Comparison of ENCODE assay signal across 9 mouse cellular contexts in the genomic region with DNA sequence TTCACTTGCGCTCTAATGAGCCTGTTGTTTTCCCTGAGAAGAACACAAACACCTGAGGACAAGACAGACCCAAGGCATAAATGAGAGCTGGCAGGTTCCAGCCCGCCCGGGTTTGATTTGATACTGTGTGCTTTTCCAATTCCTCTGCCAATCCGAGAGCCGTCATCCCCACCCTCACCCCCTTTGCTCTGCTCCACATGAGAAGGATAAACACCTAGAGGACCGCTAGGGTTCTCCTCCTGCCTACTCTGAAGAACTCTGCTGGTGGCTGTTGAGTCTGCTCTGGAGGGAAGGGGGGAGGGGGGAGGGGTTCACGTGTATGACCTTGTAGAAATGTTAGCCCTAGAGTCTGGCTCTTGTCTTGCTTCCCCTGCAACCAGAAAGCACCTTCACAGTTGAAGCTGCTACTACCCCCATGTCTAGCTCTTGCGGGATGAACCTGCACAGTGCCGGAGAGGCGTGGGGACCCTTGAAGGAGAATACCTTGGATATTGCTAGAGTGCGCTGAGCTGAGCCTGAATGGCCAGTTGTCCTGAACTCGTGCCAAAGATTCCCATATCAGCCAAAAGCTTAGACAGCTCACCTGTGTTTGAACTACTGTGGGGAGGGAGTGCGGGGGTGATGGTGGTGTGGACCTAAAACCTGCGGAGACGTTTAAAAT.
DNase-seq lines count a peak whose midpoint lies in the region; ATAC-seq and TF ChIP-seq lines count a peak whose summit lies in the region.
"Had no signal": no experiment of that assay in that cellular context is flagged by ENCODE, and none has a peak within 500 bp of the region (broad histone marks: within the 10 kb centered on the region; RNA-seq: fewer than 3 reads in every experiment).

No protein-coding gene starts in this region.

- no peak for DNase-seq in forebrain, embryonic 11.5 days (ENCODE audit: low spot score)
- DNase-seq in forebrain, embryonic 10.5 days (ENCODE audit: extremely low spot score, low spot score) = no peak
- DNase-seq in lung, embryonic 14.5 days = peak; percentile 41
- no peak for DNase-seq in lung, postnatal 10 days
- no peak for DNase-seq in forebrain, embryonic 14.5 days (ENCODE audit: low spot score)
- no peak for DNase-seq in liver, postnatal 0 days
- DNase-seq in urinary bladder, postnatal 14 days (ENCODE audit: low spot score) = no peak

- peaks cover 10% of the 10 kb centered on the region for H3K4me1 ChIP-seq in forebrain, embryonic 11.5 days (replicated peaks; ENCODE audit: control insufficient read depth, insufficient read depth, low read length)
- H3K4me1 ChIP-seq in forebrain, embryonic 10.5 days = peaks cover 42% of the 10 kb centered on the region
- 0 out of 2 replicates have a peak, but pooled peaks cover 4% of the 10 kb centered on the region for H3K4me1 ChIP-seq in lung, embryonic 14.5 days (ENCODE audit: insufficient read depth)
- H3K4me1 ChIP-seq in forebrain, embryonic 14.5 days (ENCODE audit: control insufficient read depth, insufficient read depth, low read length) = peaks cover 31% of the 10 kb centered on the region
- H3K4me1 ChIP-seq in midbrain, embryonic 16.5 days (ENCODE audit: control insufficient read depth, insufficient read depth, low read length) = peaks cover 23% of the 10 kb centered on the region
- no peaks in the 10 kb centered on the region for H3K4me1 ChIP-seq in liver, postnatal 0 days (ENCODE audit: insufficient read depth)

- H3K4me3 ChIP-seq in forebrain, embryonic 11.5 days (ENCODE audit: low read depth, low read length) = no peak overlapping the region
- H3K4me3 ChIP-seq in forebrain, embryonic 10.5 days = no peak overlapping the region
- no peak overlapping the region for H3K4me3 ChIP-seq in lung, embryonic 14.5 days (ENCODE audit: low read depth, low read length)
- no peak overlapping the region for H3K4me3 ChIP-seq in forebrain, embryonic 14.5 days (ENCODE audit: low read depth, low read length)
- no peak overlapping the region for H3K4me3 ChIP-seq in midbrain, embryonic 16.5 days (ENCODE audit: low read depth, low read length)
- no peak overlapping the region for H3K4me3 ChIP-seq in liver, postnatal 0 days (ENCODE audit: low read depth, low read length)
- H3K4me3 ChIP-seq: limb, embryonic 12.5 days had no signal

- no peaks in the 10 kb centered on the region for H3K9me3 ChIP-seq in forebrain, embryonic 11.5 days (ENCODE audit: control insufficient read depth, low read length)
- H3K9me3 ChIP-seq in forebrain, embryonic 10.5 days = no peaks in the 10 kb centered on the region
- no peaks in the 10 kb centered on the region for H3K9me3 ChIP-seq in lung, embryonic 14.5 days (ENCODE audit: low read depth, low read length)
- no peaks in the 10 kb centered on the region for H3K9me3 ChIP-seq in forebrain, embryonic 14.5 days (replicated peaks; ENCODE audit: control insufficient read depth, low read length)
- no peaks in the 10 kb centered on the region for H3K9me3 ChIP-seq in midbrain, embryonic 16.5 days (replicated peaks; ENCODE audit: control insufficient read depth, low read length, poor library complexity, severe bottlenecking)
- no peaks in the 10 kb centered on the region for H3K9me3 ChIP-seq in liver, postnatal 0 days (ENCODE audit: low read length)
- H3K9me3 ChIP-seq: limb, embryonic 12.5 days had no signal

- peaks cover 6% of the 10 kb centered on the region for H3K27me3 ChIP-seq in forebrain, embryonic 11.5 days (ENCODE audit: control insufficient read depth, insufficient read depth, low read length)
- H3K27me3 ChIP-seq in forebrain, embryonic 10.5 days (ENCODE audit: poor library complexity, severe bottlenecking) = peaks cover 72% of the 10 kb centered on the region
- no peaks in the 10 kb centered on the region for H3K27me3 ChIP-seq in lung, embryonic 14.5 days (ENCODE audit: insufficient read depth, low read length)
- no peaks in the 10 kb centered on the region for H3K27me3 ChIP-seq in forebrain, embryonic 14.5 days (replicated peaks; ENCODE audit: control insufficient read depth, insufficient read depth, low read length)
- H3K27me3 ChIP-seq in midbrain, embryonic 16.5 days (ENCODE audit: control insufficient read depth, insufficient read depth, low read depth, low read length) = no peaks in the 10 kb centered on the region
- 0 out of 2 replicates have a peak, but pooled peaks cover 3% of the 10 kb centered on the region for H3K27me3 ChIP-seq in liver, postnatal 0 days (ENCODE audit: insufficient read depth, low read length)

- WGBS in forebrain, embryonic 11.5 days = 39% methylated on average over 15 of the region's 15 CpGs
- 47% methylated on average over 15 of the region's 15 CpGs for WGBS in forebrain, embryonic 10.5 days
- 35% methylated on average over 15 of the region's 15 CpGs for WGBS in lung, embryonic 14.5 days
- WGBS in forebrain, embryonic 14.5 days = 7% methylated on average over 15 of the region's 15 CpGs
- 32% methylated on average over 15 of the region's 15 CpGs for WGBS in midbrain, embryonic 16.5 days
- WGBS in liver, postnatal 0 days (ENCODE audit: insufficient replicate concordance) = 49% methylated on average over 15 of the region's 15 CpGs

- H3K36me3 ChIP-seq in forebrain, embryonic 11.5 days (ENCODE audit: control insufficient read depth, insufficient read depth, low read length) = no peaks in the 10 kb centered on the region
- no peaks in the 10 kb centered on the region for H3K36me3 ChIP-seq in forebrain, embryonic 10.5 days (replicated peaks)
- no peaks in the 10 kb centered on the region for H3K36me3 ChIP-seq in lung, embryonic 14.5 days (ENCODE audit: insufficient read depth)
- H3K36me3 ChIP-seq in forebrain, embryonic 14.5 days (ENCODE audit: control insufficient read depth, insufficient read depth, low read length) = no peaks in the 10 kb centered on the region
- no peaks in the 10 kb centered on the region for H3K36me3 ChIP-seq in midbrain, embryonic 16.5 days (ENCODE audit: control insufficient read depth, insufficient read depth, low read length)
- H3K36me3 ChIP-seq in liver, postnatal 0 days (replicated peaks; ENCODE audit: insufficient read depth, low read length) = no peaks in the 10 kb centered on the region
- H3K36me3 ChIP-seq: limb, embryonic 12.5 days had no signal

- no peak overlapping the region for H3K9ac ChIP-seq in forebrain, embryonic 11.5 days (ENCODE audit: low read length)
- no peak overlapping the region for H3K9ac ChIP-seq in lung, embryonic 14.5 days
- no peak overlapping the region for H3K9ac ChIP-seq in forebrain, embryonic 14.5 days (ENCODE audit: low read length)
- H3K9ac ChIP-seq in midbrain, embryonic 16.5 days (ENCODE audit: low read depth, low read length) = no peak overlapping the region
- H3K9ac ChIP-seq in liver, postnatal 0 days (replicated peaks) = no peak overlapping the region
- H3K9ac ChIP-seq: limb, embryonic 12.5 days had no signal

- no peak overlapping the region for H3K27ac ChIP-seq in forebrain, embryonic 11.5 days (ENCODE audit: low read depth, low read length)
- no peak overlapping the region for H3K27ac ChIP-seq in forebrain, embryonic 10.5 days
- H3K27ac ChIP-seq in lung, embryonic 14.5 days (ENCODE audit: low read depth) = no peak overlapping the region
- H3K27ac ChIP-seq in forebrain, embryonic 14.5 days (ENCODE audit: low read depth, low read length) = 0 out of 2 replicates have a peak overlapping the region, but pooled peaks have one; percentile 17
- H3K27ac ChIP-seq in midbrain, embryonic 16.5 days (ENCODE audit: low read length) = peak overlapping the region; percentile 38; the same call in 1 of the 2 replicates
- H3K27ac ChIP-seq in liver, postnatal 0 days (ENCODE audit: low read depth) = no peak overlapping the region
- H3K27ac ChIP-seq: limb, embryonic 12.5 days had no signal

- peak; percentile 59 for ATAC-seq in forebrain, embryonic 11.5 days (replicated peaks; ENCODE audit: low FRiP score)
- ATAC-seq in lung, embryonic 14.5 days (ENCODE audit: insufficient read depth) = no peak; the same call in 1 of the 2 replicates
- peak; percentile 61 for ATAC-seq in forebrain, embryonic 14.5 days
- peak; percentile 61 for ATAC-seq in midbrain, embryonic 16.5 days
- ATAC-seq in liver, postnatal 0 days = no peak

- TF ChIP-seq CTCF in lung, embryonic 14.5 days (IDR thresholded peaks at IDR 0.05; ENCODE audit: low read depth) = no peak
- no peak for TF ChIP-seq CTCF in liver, postnatal 0 days (IDR thresholded peaks at IDR 0.05; ENCODE audit: low read depth)

- no peak for TF ChIP-seq EP300 in liver, postnatal 0 days (IDR thresholded peaks at IDR 0.05; ENCODE audit: low read depth)

- H3K4me2 ChIP-seq in forebrain, embryonic 11.5 days (ENCODE audit: low read depth, low read length, severe bottlenecking) = no peak overlapping the region
- H3K4me2 ChIP-seq in lung, embryonic 14.5 days = 0 out of 2 replicates have a peak overlapping the region, but pooled peaks have one; percentile 20
- H3K4me2 ChIP-seq in forebrain, embryonic 14.5 days (ENCODE audit: low read length) = peak overlapping the region; percentile 25
- no peak overlapping the region; the same call in 1 of the 2 replicates for H3K4me2 ChIP-seq in midbrain, embryonic 16.5 days (ENCODE audit: low read length)
- H3K4me2 ChIP-seq in liver, postnatal 0 days (ENCODE audit: low read depth, low read length) = no peak overlapping the region
- H3K4me2 ChIP-seq: limb, embryonic 12.5 days had no signal

Comparison
In these comparisons a context has a peak if more than half of its experiments do, and no peak if none do; other contexts are left out.
1. H3K27ac ChIP-seq: peak in forebrain, embryonic 14.5 days (single experiment) and midbrain, embryonic 16.5 days (single experiment); none in forebrain, embryonic 11.5 days (single experiment), forebrain, embryonic 10.5 days (single experiment), lung, embryonic 14.5 days (single experiment) and liver, postnatal 0 days (single experiment).
2. H3K4me2 ChIP-seq: peak in lung, embryonic 14.5 days (single experiment) and forebrain, embryonic 14.5 days (single experiment); none in forebrain, embryonic 11.5 days (single experiment), midbrain, embryonic 16.5 days (single experiment) and liver, postnatal 0 days (single experiment).
3. ATAC-seq: peak in forebrain, embryonic 11.5 days (single experiment), forebrain, embryonic 14.5 days (single experiment) and midbrain, embryonic 16.5 days (single experiment); none in lung, embryonic 14.5 days (single experiment) and liver, postnatal 0 days (single experiment).